Mouse (Mus musculus) kidney, adult 10 weeks (tissue): ENCODE data around the gene Zfp810. TPM values are rescaled to one million over a fixed set of nuclear protein-coding genes. Genes with fewer than 3 reads are reported as not detected.

Source experiments
- polyA plus RNA-seq: library from polyadenylated mRNA; stranded (reverse); fragments of 350-450 nt; fragmentation: Illumina TruSeq; extraction: RNeasy Lipid Tissue Mini Kit (QIAGEN cat#74804); gene quantifications from one replicate; pipeline ENCODE4 v1.2.3, GENCODE M21; 2014; ENCODE audit warnings: low read depth, low replicate concordance

Zfp810 gene
- 46.8 TPM for polyA plus RNA-seq

GRCm38 (mm10) chr9:22307156-22307919 is at the start of gene Zfp810:
TSS of gene Zfp810 (minus strand) at chr9:22307648.

GRCm38 (mm10) chr9:22259184-22260091 is 48.0 kb downstream of the Zfp810 start, which contains the start of gene Zfp599:
TSS of gene Zfp599 (minus strand) at chr9:22259895.

Other genes with a start within 250 kb of the Zfp810 start
- not detected for gene Gm49318, start 236.4 kb downstream of the Zfp810 start, polyA plus RNA-seq
- gene Zfp653, start 236.3 kb downstream of the Zfp810 start, polyA plus RNA-seq: 0.16 TPM
- 8.3 TPM for gene Ecsit, start 222.2 kb downstream of the Zfp810 start, polyA plus RNA-seq
- 5.1 TPM for gene Cnn1, start 208.4 kb downstream of the Zfp810 start, polyA plus RNA-seq
- gene Elof1, start 190.5 kb downstream of the Zfp810 start, polyA plus RNA-seq: 7.7 TPM
- 3.6 TPM for gene Acp5, start 171.9 kb downstream of the Zfp810 start, polyA plus RNA-seq
- 4.6 TPM for gene Pigyl, start 150.8 kb downstream of the Zfp810 start, polyA plus RNA-seq
- 0.20 TPM for gene Zfp872, start 119.6 kb downstream of the Zfp810 start, polyA plus RNA-seq
- gene Zfp809, start 81.9 kb downstream of the Zfp810 start, polyA plus RNA-seq: 66.2 TPM
- 0.97 TPM for gene Zfp599, start 47.8 kb downstream of the Zfp810 start, polyA plus RNA-seq
- 1.2 TPM for gene Anln, start 81.5 kb upstream of the Zfp810 start, polyA plus RNA-seq
- 1.3 TPM for gene 9530077C05Rik, start 103.9 kb upstream of the Zfp810 start, polyA plus RNA-seq
- gene Gm17545, start 146.6 kb upstream of the Zfp810 start, polyA plus RNA-seq: not detected
- 25.8 TPM for gene Rp9, start 162.1 kb upstream of the Zfp810 start, polyA plus RNA-seq
- gene Bbs9, start 168.1 kb upstream of the Zfp810 start, polyA plus RNA-seq: 30.3 TPM